Mouse (Mus musculus): ENCODE measurements at regions not wholly inside any gene's neighbourhood (a gene's known extent, or its start where the extent isn't known, plus 50 kb on each side); places are given as distances from the start of the nearest gene placed in this dataset.

DNA sequence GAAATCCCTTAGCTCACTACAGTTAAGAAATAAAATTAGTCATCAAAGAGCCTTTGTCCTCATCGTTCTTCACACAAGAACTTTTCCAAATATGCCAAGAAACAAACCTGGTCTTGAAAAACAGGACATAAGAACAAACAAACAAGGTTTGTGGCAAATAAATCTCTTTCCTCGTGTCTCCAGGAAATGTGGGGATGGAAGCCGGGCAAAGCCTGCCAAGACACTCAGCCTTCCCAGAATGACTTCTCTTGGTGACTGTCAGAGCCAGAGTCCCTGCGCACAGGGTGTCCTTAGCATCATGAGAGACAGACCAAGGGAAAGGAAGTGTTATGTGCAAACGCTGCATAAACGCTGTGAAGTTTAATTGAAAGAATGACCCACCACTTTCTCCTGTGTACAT is 147.2 kb downstream of the Foxo1 start:
- TF ChIP-seq POLR2A (IDR thresholded peaks at IDR 0.05; ENCODE audit: borderline replicate concordance, extremely low read depth, insufficient read depth, insufficient read length, poor library complexity, severe bottlenecking): no peak
- TF ChIP-seq CTCF (IDR thresholded peaks at IDR 0.05; ENCODE audit: borderline replicate concordance, extremely low read depth, insufficient read depth, insufficient read length): no peak
